Mouse (Mus musculus): ENCODE measurements around the gene Inka1.

DNA sequence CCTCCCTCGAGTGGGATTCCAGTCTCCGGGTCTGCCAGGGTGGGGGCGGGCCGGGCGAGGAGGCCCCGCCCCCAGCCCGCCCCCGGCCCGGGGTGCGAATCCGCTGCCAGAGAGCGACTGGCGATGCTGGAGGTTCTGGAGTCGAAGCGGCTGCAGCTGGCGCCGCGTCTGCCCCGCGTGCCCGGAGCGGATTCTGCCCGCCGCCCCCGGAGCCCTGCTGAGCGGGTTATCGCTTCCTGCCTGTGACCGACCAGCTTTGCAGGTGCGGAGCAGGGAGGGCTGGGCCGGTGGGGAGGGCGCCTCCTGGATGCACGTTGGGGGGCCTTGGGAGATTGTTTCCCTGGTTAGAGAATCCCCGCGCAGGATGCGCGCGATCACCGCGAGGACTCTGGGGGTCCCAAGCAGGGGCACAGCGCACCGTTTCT lies 49.9 kb downstream of the Inka1 start:
- TF ChIP-seq ETS1 (conservative IDR thresholded peaks at IDR 0.05; ENCODE audit: low read depth, low read length) (no peak), MYC (IDR thresholded peaks at IDR 0.05; ENCODE audit: low read depth, low read length) (no peak), EP300 (IDR thresholded peaks at IDR 0.05; ENCODE audit: low read length) (no peak), MAZ (IDR thresholded peaks at IDR 0.05; ENCODE audit: low read depth, low read length) (no peak), POLR2A (IDR thresholded peaks at IDR 0.05; ENCODE audit: low read depth, low read length) (no peak), USF1 (IDR thresholded peaks at IDR 0.05; ENCODE audit: low read depth, low read length) (no peak), CTCF (conservative IDR thresholded peaks at IDR 0.05 in 1 of 2, IDR thresholded peaks at IDR 0.05 in 1 of 2; ENCODE audit: low read depth in 2 of 2, low read length in 2 of 2) (no peak), RAD21 (IDR thresholded peaks at IDR 0.05; ENCODE audit: low read depth, low read length) (no peak), POLR2AphosphoS2 (IDR thresholded peaks at IDR 0.05; ENCODE audit: low read depth, low read length) (no peak), E2F4 (IDR thresholded peaks at IDR 0.05; ENCODE audit: insufficient replicate concordance, low read depth, low read length) (no peak)

All from CH12.LX (cell line).